Mouse (Mus musculus) v-Abl transformed pro-B cells (cell line): Measurements from ENCODE around the gene Skap1.

Source experiments
- in situ Hi-C, 2 experiments: fragments of 400-800 bp; cut with MboI; formaldehyde crosslinking; loops; one replicate each; pipeline ENCODE4 v1.15.1; 2025; ENCODE audit not compliant: unreplicated experiment in 2 of 2

Skap1 gene

GRCm38 (mm10) chr11:96464716-96465060 is 295 bp downstream of the Skap1 start:
- in situ Hi-C loops = no loop called here

GRCm38 (mm10) chr11:96465426-96466056 is 1.1 kb downstream of the Skap1 start:
- in situ Hi-C loops = no loop called here

GRCm38 (mm10) chr11:96466382-96466781 is 2.0 kb downstream of the Skap1 start:
- in situ Hi-C loops = no loop called here

- in situ Hi-C loops = no loop called here
Measured at GRCm38 (mm10) chr11:96466987-96467386, 2.6 kb downstream of the Skap1 start.

- in situ Hi-C loops = no loop called here
Measured at GRCm38 (mm10) chr11:96468048-96468745, 3.8 kb downstream of the Skap1 start.

GRCm38 (mm10) chr11:96482711-96483110 is 18.3 kb downstream of the Skap1 start:
- in situ Hi-C loops = no loop called here

GRCm38 (mm10) chr11:96483179-96483578 is 18.8 kb downstream of the Skap1 start:
- in situ Hi-C loops = no loop called here

- in situ Hi-C loops = no loop called here
Measured at GRCm38 (mm10) chr11:96498481-96498880, 34.1 kb downstream of the Skap1 start.

- in situ Hi-C loops = no loop called here
Measured at GRCm38 (mm10) chr11:96501042-96501441, 36.6 kb downstream of the Skap1 start.

GRCm38 (mm10) chr11:96502948-96503347 is 38.6 kb downstream of the Skap1 start:
- in situ Hi-C loops = no loop called here

GRCm38 (mm10) chr11:96504509-96505119 is 40.2 kb downstream of the Skap1 start:
- in situ Hi-C loops = no loop called here

- in situ Hi-C loops = no loop called here
Measured at GRCm38 (mm10) chr11:96505841-96506240, 41.4 kb downstream of the Skap1 start.

- in situ Hi-C loops = no loop called here
Measured at GRCm38 (mm10) chr11:96515164-96515563, 50.8 kb downstream of the Skap1 start.

- in situ Hi-C loops = no loop called here
Measured at GRCm38 (mm10) chr11:96524541-96524940, 60.1 kb downstream of the Skap1 start.

- in situ Hi-C loops = no loop called here
Measured at GRCm38 (mm10) chr11:96526137-96526621, 61.8 kb downstream of the Skap1 start.

GRCm38 (mm10) chr11:96531757-96532433 is 67.5 kb downstream of the Skap1 start:
- in situ Hi-C loops = loop anchor here in 1 of 2 experiments (10.0 kb wide), 1 partner anchor 247 kb away; the partner anchor contains the start of genes Hoxb7 and Hoxb8

GRCm38 (mm10) chr11:96534531-96534930 is 70.1 kb downstream of the Skap1 start:
- in situ Hi-C loops = loop anchor here in 1 of 2 experiments (10.0 kb wide), 1 partner anchor 250 kb away; the partner anchor contains the start of genes Hoxb7 and Hoxb8

- in situ Hi-C loops = loop anchor here in 1 of 2 experiments (10.0 kb wide), 1 partner anchor 251 kb away; the partner anchor contains the start of genes Hoxb7 and Hoxb8
Measured at GRCm38 (mm10) chr11:96536146-96536545, 71.8 kb downstream of the Skap1 start.

- in situ Hi-C loops = no loop called here
Measured at GRCm38 (mm10) chr11:96542003-96542402, 77.6 kb downstream of the Skap1 start.

- in situ Hi-C loops = no loop called here
Measured at GRCm38 (mm10) chr11:96542561-96542960, 78.2 kb downstream of the Skap1 start.

GRCm38 (mm10) chr11:96546428-96546827 is 82.0 kb downstream of the Skap1 start:
- in situ Hi-C loops = no loop called here
